Mouse (Mus musculus) limb, embryonic 15.5 days (tissue): ENCODE data around the gene 4932438H23Rik. TPM values are rescaled to one million over a fixed set of nuclear protein-coding genes. Genes with fewer than 3 reads are reported as not detected.
A peak's percentile ranks its signal among the peaks of the same experiment; 100 is the strongest.

Experiments
- ATAC-seq: fragments of 200-750 bp; cut with Nextera tagmentation; 2 replicates; pipeline ENCODE4 v1.8.0; 2017; ENCODE audit warnings: low read depth, moderate TSS enrichment; ENCODE audit not compliant: insufficient number of reproducible peaks, low FRiP score, low TSS enrichment
- H3K27ac ChIP-seq: fragments of 300-500 bp; sonication (generic); 2 replicates; pipeline ENCODE4 v1.5.1; 2015; ENCODE audit warnings: moderate library complexity, mild to moderate bottlenecking, inconsistent platforms
- H3K27me3 ChIP-seq: fragments of 300-500 bp; sonication (generic); 2 replicates; pipeline ENCODE4 v1.6.1; 2015; ENCODE audit warnings: inconsistent platforms
- H3K36me3 ChIP-seq: fragments of 300-500 bp; sonication (generic); 2 replicates; pipeline ENCODE4 v1.6.1; 2015; ENCODE audit warnings: inconsistent platforms
- H3K4me1 ChIP-seq: fragments of 300-500 bp; sonication (generic); 2 replicates; pipeline ENCODE4 v1.6.1; 2015; ENCODE audit warnings: inconsistent platforms
- H3K4me2 ChIP-seq: fragments of 300-500 bp; sonication (generic); 2 replicates; pipeline ENCODE4 v1.6.1; 2015; ENCODE audit warnings: mild to moderate bottlenecking, inconsistent platforms
- H3K4me3 ChIP-seq: fragments of 300-500 bp; sonication (generic); 2 replicates; pipeline ENCODE4 v1.5.1; 2015; ENCODE audit warnings: mild to moderate bottlenecking, inconsistent platforms
- H3K9ac ChIP-seq: fragments of 300-500 bp; sonication (generic); 2 replicates; pipeline ENCODE4 v1.6.1; 2015; ENCODE audit warnings: inconsistent platforms
- H3K9me3 ChIP-seq: fragments of 300-500 bp; sonication (generic); 2 replicates; pipeline ENCODE4 v1.6.1; 2016; ENCODE audit warnings: inconsistent platforms
- WGBS: fragments of 180-500 bp; shearing (Covaris S2); methylation state at CpG from one replicate; pipeline ENCODE4 v1.1.7; 2015; 5-methylcytosine and 5-hydroxymethylcytosine counted together
- polyA plus RNA-seq: library from polyadenylated mRNA; unstranded; fragments of >200 nt; fragmentation: Nextera tagmentation; extraction: Ambion mirVana; gene quantifications from 2 replicates; pipeline ENCODE4 v1.2.1, GENCODE M21; 2015

The 4932438H23Rik gene
- polyA plus RNA-seq, 1 experiment from 2014 or later, result 0.15 TPM

GRCm38 (mm10) chr16:91019476-91019875 lies 75.4 kb downstream of the 4932438H23Rik start:
- Histone ChIP-seq H3K4me2 (no peak overlapping the region), H3K27ac (no peak overlapping the region), H3K27me3 (no peaks in the 10 kb centered on the region), H3K9me3 (no peaks in the 10 kb centered on the region), H3K9ac (no peak overlapping the region), H3K36me3 (peaks cover 77% of the 10 kb centered on the region), H3K4me3 (no peak overlapping the region), H3K4me1 (no peaks in the 10 kb centered on the region)
- no peak for ATAC-seq
- WGBS, result 96% methylated on average over 4 of the region's 4 CpGs

- 87% methylated on average over 4 of the region's 4 CpGs for WGBS
- no peak overlapping the region for H3K4me3 ChIP-seq
- H3K4me2 ChIP-seq, result no peak overlapping the region
- H3K9ac ChIP-seq, result no peak overlapping the region
- H3K27ac ChIP-seq, result no peak overlapping the region
- H3K9me3 ChIP-seq, result no peaks in the 10 kb centered on the region
- peaks cover 7% of the 10 kb centered on the region for H3K4me1 ChIP-seq
- ATAC-seq, result no peak
- H3K27me3 ChIP-seq, result no peaks in the 10 kb centered on the region
- peaks cover 55% of the 10 kb centered on the region for H3K36me3 ChIP-seq
Measured at GRCm38 (mm10) chr16:91015761-91016160, 79.2 kb downstream of the 4932438H23Rik start.

- 30% methylated on average over 3 of the region's 3 CpGs for WGBS
- Histone ChIP-seq H3K27ac (peak overlapping the region; percentile 93), H3K4me2 (peak overlapping the region; percentile 73)
Measured at GRCm38 (mm10) chr16:91011847-91012246, 83.1 kb downstream of the 4932438H23Rik start.

GRCm38 (mm10) chr16:91011021-91011683 lies 83.8 kb downstream of the 4932438H23Rik start, which contains the start of gene Synj1:
Gene Synj1 (minus strand): TSS chr16:91011308.
- peak within 1 kb of the TSS; percentile 70 for H3K9ac ChIP-seq
- under 1% methylated on average over 51 of the region's 66 CpGs for WGBS

More at GRCm38 (mm10) chr16:91011847-91012246, 83.1 kb downstream of the 4932438H23Rik start:
- Histone ChIP-seq H3K27me3 (no peaks in the 10 kb centered on the region), H3K36me3 (peaks cover 27% of the 10 kb centered on the region), H3K9ac (peak overlapping the region; percentile 61), H3K9me3 (no peaks in the 10 kb centered on the region), H3K4me3 (peak overlapping the region; percentile 97), H3K4me1 (peaks cover 10% of the 10 kb centered on the region)
- no peak for ATAC-seq

GRCm38 (mm10) chr16:91010581-91011020 lies 84.3 kb downstream of the 4932438H23Rik start:
- peaks cover 10% of the 10 kb centered on the region for H3K4me1 ChIP-seq
- H3K27me3 ChIP-seq, result no peaks in the 10 kb centered on the region
- ATAC-seq, result peak; percentile 40; the same call in 1 of the 2 replicates
- no peaks in the 10 kb centered on the region for H3K9me3 ChIP-seq
- peak overlapping the region; percentile 70 for H3K9ac ChIP-seq
- peak overlapping the region; percentile 97 for H3K4me3 ChIP-seq
- WGBS, result 0% methylated on average over 35 of the region's 42 CpGs
- H3K36me3 ChIP-seq, result peaks cover 18% of the 10 kb centered on the region
- peak overlapping the region; percentile 73 for H3K4me2 ChIP-seq
- H3K27ac ChIP-seq, result peak overlapping the region; percentile 93

More at GRCm38 (mm10) chr16:91011021-91011683, 83.8 kb downstream of the 4932438H23Rik start, which contains the start of gene Synj1:
- Histone ChIP-seq H3K9me3 (no peaks in the 10 kb centered on the region), H3K36me3 (peaks cover 24% of the 10 kb centered on the region), H3K4me1 (peaks cover 10% of the 10 kb centered on the region), H3K27me3 (no peaks in the 10 kb centered on the region), H3K27ac (peak within 1 kb of the TSS; percentile 93), H3K4me3 (peak within 1 kb of the TSS; percentile 97), H3K4me2 (peak within 1 kb of the TSS; percentile 73)
- peak; percentile 93 for ATAC-seq

- WGBS, result under 1% methylated on average over 19 of the region's 19 CpGs
- ATAC-seq, result no peak
- Histone ChIP-seq H3K4me3 (peak overlapping the region; percentile 97), H3K9me3 (no peaks in the 10 kb centered on the region), H3K27me3 (no peaks in the 10 kb centered on the region), H3K36me3 (peaks cover 14% of the 10 kb centered on the region), H3K4me1 (peaks cover 10% of the 10 kb centered on the region), H3K9ac (peak overlapping the region; percentile 70), H3K4me2 (peak overlapping the region; percentile 73), H3K27ac (no peak overlapping the region)
Measured at GRCm38 (mm10) chr16:91009942-91010529, 84.9 kb downstream of the 4932438H23Rik start.

- no peak overlapping the region for H3K4me2 ChIP-seq
- H3K27me3 ChIP-seq, result no peaks in the 10 kb centered on the region
- H3K9me3 ChIP-seq, result no peaks in the 10 kb centered on the region
- H3K36me3 ChIP-seq, result 0 out of 2 replicates have a peak, but pooled peaks cover 4% of the 10 kb centered on the region
- H3K4me1 ChIP-seq, result peaks cover 2% of the 10 kb centered on the region; the same call in 1 of the 2 replicates
- WGBS, result 80% methylated on average over 4 of the region's 4 CpGs
- ATAC-seq, result no peak
- H3K9ac ChIP-seq, result no peak overlapping the region
- no peak overlapping the region for H3K27ac ChIP-seq
- H3K4me3 ChIP-seq, result no peak overlapping the region
Measured at GRCm38 (mm10) chr16:91004915-91005538, 89.9 kb downstream of the 4932438H23Rik start.

Other genes with a start within 250 kb of the 4932438H23Rik start
- 32.1 and 40.9 TPM in 2 replicates for gene Cfap298, start 160.0 kb downstream of the 4932438H23Rik start, polyA plus RNA-seq
- 10.4 and 10.9 TPM in 2 replicates for gene Synj1, start 83.8 kb downstream of the 4932438H23Rik start, polyA plus RNA-seq
- 51.9 and 55.1 TPM in 2 replicates for gene Paxbp1, start 50.6 kb downstream of the 4932438H23Rik start, polyA plus RNA-seq
- gene Olig2, start 130.3 kb upstream of the 4932438H23Rik start, polyA plus RNA-seq, result not detected in 2 replicates
- gene Olig1, start 174.7 kb upstream of the 4932438H23Rik start, polyA plus RNA-seq, result 0.10 and 0.22 TPM in 2 replicates